Comparison of ENCODE assay signal across 8 mouse cellular contexts in the genomic region with DNA sequence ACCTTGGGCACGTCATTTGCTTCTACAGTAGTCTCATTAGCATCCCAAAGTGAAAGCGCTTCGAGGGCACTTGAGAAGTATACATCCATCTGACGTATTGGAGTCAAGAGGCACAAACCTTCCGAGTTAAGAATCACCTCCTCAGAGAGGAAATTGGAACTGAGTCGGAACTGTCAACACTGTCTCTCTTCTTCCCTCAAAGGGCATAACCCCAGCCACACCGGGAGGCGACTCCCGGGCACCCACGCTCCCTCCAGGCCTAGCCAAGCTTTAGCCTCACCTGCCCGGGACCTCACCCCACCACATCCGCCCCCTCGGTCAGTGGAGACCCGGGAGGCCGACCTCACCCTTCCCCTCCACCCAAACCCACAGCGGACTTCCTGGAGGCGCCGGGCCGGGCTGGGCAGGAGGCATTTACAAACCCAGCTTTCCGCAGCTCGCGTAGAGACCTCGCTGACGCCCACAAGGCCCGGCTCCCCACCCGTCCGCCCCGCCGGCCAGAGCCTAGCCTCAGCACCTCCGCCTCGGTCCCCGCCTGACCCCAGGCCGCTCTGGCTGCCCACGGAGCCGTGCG. TPM values are rescaled to one million over a fixed set of nuclear protein-coding genes. Genes with fewer than 3 reads are reported as not detected.
DNase-seq lines count a peak whose midpoint lies in the region; ATAC-seq and TF ChIP-seq lines count a peak whose summit lies in the region.

No protein-coding gene starts in this region.

- peak overlapping the region; percentile 91 for H3K9ac ChIP-seq in heart, embryonic 14.5 days (ENCODE audit: low read length)
- peak overlapping the region; percentile 94 for H3K9ac ChIP-seq in liver, embryonic 14.5 days (replicated peaks)

- TF ChIP-seq CTCF in cerebellum, adult 2 months (IDR thresholded peaks at IDR 0.05; ENCODE audit: borderline replicate concordance, insufficient read depth, low read depth, low read length), result no peak
- TF ChIP-seq CTCF in testis, adult 2 months (IDR thresholded peaks at IDR 0.05; ENCODE audit: control insufficient read depth, insufficient read depth, insufficient replicate concordance, low read depth, low read length), result no peak
- no peak for TF ChIP-seq CTCF in liver, embryonic 14.5 days (IDR thresholded peaks at IDR 0.05; ENCODE audit: low read depth)

- no peak for DNase-seq in cerebellum, adult 2 months
- DNase-seq in cerebellum, adult 11 months, result no peak
- DNase-seq in testis, postnatal 10 days (ENCODE audit: low spot score), result no peak
- peak in 1 of 3 experiments; percentile 37 for DNase-seq in liver, embryonic 14.5 days (ENCODE audit: low read depth in 3 of 3, low spot score in 3 of 3)
- peak; percentile 8 for DNase-seq in skeletal muscle tissue, adult 2 months (ENCODE audit: low read depth, low spot score)
- DNase-seq in ovary, adult 18-20 months (ENCODE audit: low spot score), result no peak

- H3K27me3 ChIP-seq in cerebellum, adult 2 months (ENCODE audit: control insufficient read depth, insufficient read depth, low read length), result no peaks in the 10 kb centered on the region
- H3K27me3 ChIP-seq in testis, adult 2 months (ENCODE audit: control insufficient read depth, insufficient read depth, low read length), result no peaks in the 10 kb centered on the region
- H3K27me3 ChIP-seq in heart, embryonic 14.5 days (ENCODE audit: control insufficient read depth, insufficient read depth, low read length), result no peaks in the 10 kb centered on the region
- H3K27me3 ChIP-seq in liver, embryonic 14.5 days (ENCODE audit: control insufficient read depth, insufficient read depth, low read length), result no peaks in the 10 kb centered on the region

- no peak for TF ChIP-seq EP300 in liver, embryonic 14.5 days (IDR thresholded peaks at IDR 0.05; ENCODE audit: low read depth)

- peaks cover 2% of the 10 kb centered on the region; the same call in 1 of the 2 replicates for H3K4me1 ChIP-seq in cerebellum, adult 2 months (ENCODE audit: control insufficient read depth, insufficient read depth, low read length)
- peaks cover 7% of the 10 kb centered on the region for H3K4me1 ChIP-seq in testis, adult 2 months (ENCODE audit: control insufficient read depth, insufficient read depth, low read length)
- H3K4me1 ChIP-seq in heart, embryonic 14.5 days (ENCODE audit: control insufficient read depth in 2 of 2, insufficient read depth in 2 of 2, low read length in 2 of 2), result peaks cover 0 to 8% of the 10 kb centered on the region in 2 experiments; a peak in 2 of 4 replicates
- peaks cover 5 to 8% of the 10 kb centered on the region in 2 experiments for H3K4me1 ChIP-seq in liver, embryonic 14.5 days (replicated peaks; ENCODE audit: control insufficient read depth in 2 of 2, insufficient read depth in 2 of 2, low read length in 1 of 2)

- peak; percentile 28; the same call in 1 of the 2 replicates for ATAC-seq in heart, embryonic 14.5 days (ENCODE audit: insufficient number of reproducible peaks, insufficient read depth, low FRiP score, low read depth)
- ATAC-seq in liver, embryonic 14.5 days (ENCODE audit: insufficient read depth), result peak; percentile 53

- peak overlapping the region; percentile 22; the same call in 1 of the 2 replicates for H3K27ac ChIP-seq in cerebellum, adult 2 months (ENCODE audit: insufficient read depth, low read length)
- H3K27ac ChIP-seq in testis, adult 2 months (ENCODE audit: control insufficient read depth, insufficient read depth, low read depth, low read length), result peak overlapping the region; percentile 86
- H3K27ac ChIP-seq in heart, embryonic 14.5 days (replicated peaks in 1 of 2; ENCODE audit: control insufficient read depth in 1 of 2, insufficient read depth in 1 of 2, low read depth in 2 of 2, low read length in 2 of 2), result peak overlapping the region; percentile 79 to 81
- H3K27ac ChIP-seq in liver, embryonic 14.5 days, result peak overlapping the region; percentile 74

- no peaks in the 10 kb centered on the region for H3K9me3 ChIP-seq in heart, embryonic 14.5 days (ENCODE audit: control insufficient read depth, low read length)
- H3K9me3 ChIP-seq in liver, embryonic 14.5 days (ENCODE audit: control insufficient read depth, low read length), result no peaks in the 10 kb centered on the region

- TF ChIP-seq POLR2A in cerebellum, adult 2 months (IDR thresholded peaks at IDR 0.05; ENCODE audit: borderline replicate concordance, insufficient read depth, low read length), result no peak
- peak; percentile 29; the same call in 1 of the 2 replicates for TF ChIP-seq POLR2A in testis, adult 2 months (IDR thresholded peaks at IDR 0.05; ENCODE audit: control insufficient read depth, low read depth, low read length)

- no peaks in the 10 kb centered on the region for H3K36me3 ChIP-seq in testis, adult 2 months (ENCODE audit: control insufficient read depth, insufficient read depth, low read length)
- H3K36me3 ChIP-seq in heart, embryonic 14.5 days (ENCODE audit: control insufficient read depth, insufficient read depth, low read length), result no peaks in the 10 kb centered on the region
- H3K36me3 ChIP-seq in liver, embryonic 14.5 days (replicated peaks; ENCODE audit: control insufficient read depth, insufficient read depth, low read depth), result no peaks in the 10 kb centered on the region

- peak overlapping the region; percentile 83 for H3K4me2 ChIP-seq in heart, embryonic 14.5 days (ENCODE audit: low read length)
- H3K4me2 ChIP-seq in liver, embryonic 14.5 days (ENCODE audit: low read depth), result peak overlapping the region; percentile 84

- H3K4me3 ChIP-seq in cerebellum, adult 2 months (replicated peaks; ENCODE audit: insufficient read depth, low read depth, low read length), result peak overlapping the region; percentile 65
- peak overlapping the region; percentile 90 for H3K4me3 ChIP-seq in testis, adult 2 months (ENCODE audit: control insufficient read depth, low read depth, low read length)
- H3K4me3 ChIP-seq in heart, embryonic 14.5 days (ENCODE audit: control insufficient read depth in 1 of 2, insufficient read depth in 1 of 2, low read depth in 1 of 2, low read length in 2 of 2), result peak overlapping the region; percentile 80 to 87
- H3K4me3 ChIP-seq in liver, embryonic 14.5 days (ENCODE audit: insufficient read depth in 1 of 2, low read depth in 2 of 2, low read length in 2 of 2), result peak overlapping the region; percentile 74 to 93

- under 1% methylated on average over 36 of the region's 36 CpGs for WGBS in cerebellum, adult 2 months
- WGBS in heart, embryonic 14.5 days, result under 1% methylated on average over 36 of the region's 36 CpGs
- under 1% methylated on average over 36 of the region's 36 CpGs for WGBS in liver, embryonic 14.5 days (ENCODE audit: insufficient replicate concordance)

RNA-seq across cellular contexts. Expression of a gene that starts 0.4 kb away (rescaled TPM):
- polyA plus RNA-seq in cerebellum, adult 2 months (2012; rRNA removed), result 39.9 and 41.7 TPM in 2 replicates
- polyA plus RNA-seq in testis, adult 2 months (2012; rRNA removed), result 8.1 and 11.5 TPM in 2 replicates
- polyA plus RNA-seq in heart, embryonic 14.5 days (2014; fragmentation: Nextera tagmentation; extraction: Ambion mirVana), result 58.4 and 66.6 TPM in 2 replicates
- 10.7 and 19.4 TPM in 2 replicates for polyA plus RNA-seq in liver, embryonic 14.5 days (2012; rRNA removed)
- polyA plus RNA-seq in liver, embryonic 14.5 days (2014; fragmentation: Nextera tagmentation; extraction: Ambion mirVana), result 69.7 and 72.5 TPM in 2 replicates

RNA-seq across cellular contexts. Expression of a gene that starts 1.1 kb away (rescaled TPM):
- 79.6 and 83.3 TPM in 2 replicates for polyA plus RNA-seq in cerebellum, adult 2 months (2012; rRNA removed)
- 0.93 and 1.8 TPM in 2 replicates for polyA plus RNA-seq in testis, adult 2 months (2012; rRNA removed)
- polyA plus RNA-seq in heart, embryonic 14.5 days (2014; fragmentation: Nextera tagmentation; extraction: Ambion mirVana), result 1.4 and 1.7 TPM in 2 replicates
- 0.11 and 0.15 TPM in 2 replicates for polyA plus RNA-seq in liver, embryonic 14.5 days (2012; rRNA removed)
- 0.13 and 0.50 TPM in 2 replicates for polyA plus RNA-seq in liver, embryonic 14.5 days (2014; fragmentation: Nextera tagmentation; extraction: Ambion mirVana)

Comparison
In these comparisons a context has a peak if more than half of its experiments do, and no peak if none do; other contexts are left out.
1. H3K27ac ChIP-seq: peak in every context shown above with its lines; median percentile 86 in testis, adult 2 months; 80 in heart, embryonic 14.5 days; 74 in liver, embryonic 14.5 days; 22 in cerebellum, adult 2 months.
2. RNA of a gene that starts 1.1 kb away (polyA plus RNA-seq): 79.6 to 83.3 TPM in cerebellum, adult 2 months; 0.93 to 1.8 TPM in testis, adult 2 months, 1.4 to 1.7 TPM in heart, embryonic 14.5 days and 0.11 to 0.50 TPM in liver, embryonic 14.5 days; every median in the first group is over 10 times any median in the second.
3. Peak in every context shown above with its lines, with median percentiles within 50 percentile points of each other: H3K4me3 ChIP-seq.